Mouse (Mus musculus) gastrocnemius, adult 8-10 months (tissue): ENCODE data around the gene Rps17. TPM values are rescaled to one million over a fixed set of nuclear protein-coding genes. Genes with fewer than 3 reads are reported as not detected.
A peak's percentile ranks its signal among the peaks of the same experiment; 100 is the strongest.

Experiments used
- DNase-seq, 2 experiments: peaks; one replicate each; pipeline ENCODE4 v3.0.0; 2022; ENCODE audit warnings: low spot score in 2 of 2
- total RNA-seq, 4 experiments: library from RNA; stranded (reverse); gene quantifications; 2 replicates each; pipeline ENCODE4 v1.2.4; 2022

Gene Rps17
- total RNA-seq, 4 experiments from 2014 or later = 756 to 885 (median 813) TPM

GRCm38 (mm10) chr7:81331851-81332250 is 13.2 kb downstream of the Rps17 start:
- DNase-seq = no peak

GRCm38 (mm10) chr7:81330767-81331166 is 14.3 kb downstream of the Rps17 start:
- DNase-seq = no peak

DNA sequence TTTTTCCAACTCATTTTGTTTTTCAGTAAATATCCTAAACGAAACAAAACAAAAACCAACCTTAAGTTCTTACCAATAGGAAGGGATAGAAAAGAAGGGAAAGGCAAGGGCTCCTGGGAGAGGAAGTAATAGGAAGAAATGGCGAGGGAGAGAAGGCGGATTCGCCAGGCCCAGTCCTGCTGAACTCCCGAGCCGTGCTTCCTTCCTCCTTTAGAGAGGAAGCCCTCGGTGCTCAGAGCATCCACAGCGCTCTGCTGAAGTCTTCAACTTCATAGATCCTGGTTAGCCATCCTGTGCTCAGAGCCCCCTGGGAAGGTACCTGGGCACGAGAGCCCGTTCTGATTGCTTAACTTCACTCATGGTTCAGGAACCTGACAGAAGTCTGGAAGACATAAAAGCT is 17.4 kb downstream of the Rps17 start:
- DNase-seq = no peak

GRCm38 (mm10) chr7:81326859-81327258 is 18.2 kb downstream of the Rps17 start:
- DNase-seq = no peak

GRCm38 (mm10) chr7:81326043-81326442 is 19.0 kb downstream of the Rps17 start:
- no peak for DNase-seq

- DNase-seq = no peak
Measured at GRCm38 (mm10) chr7:81321776-81322175, 23.3 kb downstream of the Rps17 start.

GRCm38 (mm10) chr7:81319749-81320148 is 25.3 kb downstream of the Rps17 start:
- no peak for DNase-seq

- no peak for DNase-seq
Measured at GRCm38 (mm10) chr7:81315583-81315982, 29.5 kb downstream of the Rps17 start.

DNA sequence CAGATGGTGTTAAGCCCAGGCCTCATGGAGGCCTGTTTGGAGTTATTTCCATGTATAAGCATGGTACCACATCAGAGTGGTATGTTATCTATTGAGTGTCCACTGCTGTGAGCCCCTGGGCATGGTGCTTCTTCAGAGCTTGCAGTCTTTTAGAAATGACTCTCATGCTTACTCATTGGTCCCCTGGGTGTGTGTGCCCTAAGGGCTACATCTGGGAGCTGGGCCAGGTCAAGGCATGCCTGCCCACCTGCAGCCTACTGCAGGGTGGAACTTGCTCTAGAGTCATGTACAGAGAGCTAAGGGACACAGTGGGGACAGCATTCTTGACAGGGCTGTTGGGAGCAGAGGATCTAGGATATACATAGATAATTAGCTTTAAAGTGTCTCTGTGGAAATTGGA is 33.5 kb downstream of the Rps17 start:
- DNase-seq = no peak

- DNase-seq = no peak
Measured at GRCm38 (mm10) chr7:81311130-81311529, 33.9 kb downstream of the Rps17 start.

- DNase-seq = no peak
Measured at GRCm38 (mm10) chr7:81309247-81309646, 35.8 kb downstream of the Rps17 start.

- no peak for DNase-seq
Measured at GRCm38 (mm10) chr7:81307735-81308134, 37.3 kb downstream of the Rps17 start.

DNA sequence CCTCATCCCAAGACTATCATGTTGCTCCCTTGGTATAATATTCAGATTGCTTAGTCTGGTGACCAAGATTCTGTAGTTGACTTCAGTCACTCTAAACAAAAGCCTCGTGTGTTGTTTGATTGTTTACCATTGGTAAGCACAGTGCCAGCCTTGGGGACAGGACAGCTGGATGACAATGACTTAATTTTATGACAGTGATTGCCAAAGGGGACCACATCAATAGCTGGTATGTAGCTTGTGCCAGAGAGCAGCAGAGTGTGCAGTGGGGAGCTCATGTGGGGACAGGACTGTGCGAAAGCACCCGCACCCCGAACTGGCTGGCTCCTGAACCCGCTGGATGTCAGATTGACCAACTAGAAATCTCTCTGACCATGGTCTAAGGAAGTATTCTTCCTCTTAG is 40.4 kb downstream of the Rps17 start:
- no peak for DNase-seq

- DNase-seq = no peak
Measured at GRCm38 (mm10) chr7:81304100-81304499, 41.0 kb downstream of the Rps17 start.

GRCm38 (mm10) chr7:81303682-81304081 is 41.4 kb downstream of the Rps17 start:
- DNase-seq = peak; percentile 28 to 36

DNA sequence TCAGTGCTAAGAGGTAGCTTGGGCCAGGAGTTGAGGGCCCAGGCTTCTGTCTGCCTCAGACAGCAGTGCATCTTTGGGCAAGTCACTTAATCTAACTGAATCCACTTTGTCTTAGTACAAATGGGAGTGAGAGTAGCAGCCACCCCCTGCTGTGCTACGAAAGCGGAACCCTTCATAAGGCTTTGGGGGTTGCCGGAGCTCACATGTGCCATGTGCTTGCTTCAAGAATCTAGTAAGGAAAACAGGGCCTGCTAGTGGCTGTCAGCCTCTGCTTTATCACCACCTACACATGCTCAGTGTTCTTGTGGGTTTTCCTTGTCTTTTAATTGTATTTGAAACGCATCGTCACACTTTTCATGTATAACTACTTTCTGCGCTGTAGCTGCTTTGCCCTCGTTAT is 43.7 kb downstream of the Rps17 start:
- no peak for DNase-seq

- DNase-seq = no peak
Measured at GRCm38 (mm10) chr7:81298206-81298605, 46.8 kb downstream of the Rps17 start.

DNA sequence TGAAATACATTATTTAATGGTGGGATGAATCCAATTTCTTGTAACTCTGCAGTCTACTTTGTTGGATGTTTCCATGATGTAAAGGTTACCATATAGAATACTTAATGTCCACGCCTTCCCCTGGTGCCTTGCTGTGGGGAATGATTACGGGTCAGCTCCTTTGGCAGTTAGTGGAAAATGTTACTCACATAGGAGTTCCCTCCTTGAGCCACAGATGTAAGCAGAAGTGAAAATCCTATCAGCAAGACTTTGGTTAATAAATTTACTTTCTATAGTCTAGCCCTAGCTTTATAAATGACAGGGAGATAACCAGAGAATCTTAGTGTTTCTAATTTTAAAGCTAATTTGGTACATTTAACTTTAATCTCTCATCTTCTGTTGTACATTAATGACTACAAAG is 49.9 kb downstream of the Rps17 start:
- DNase-seq = no peak

Other genes starting within 250 kb of the Rps17 start
- gene Slc28a1, start 230.5 kb downstream of the Rps17 start, total RNA-seq = under 1 TPM; 0.07 to 0.25 (median 0.14) TPM
- gene Pde8a, start 131.7 kb downstream of the Rps17 start, total RNA-seq = 10 to 100 TPM in 2 of 4 experiments, 1 to 10 TPM in 2; 9.0 to 12.5 (median 9.9) TPM
- 10 to 100 TPM; 23.0 to 55.5 (median 36.3) TPM for gene Cpeb1, start 110.2 kb upstream of the Rps17 start, total RNA-seq
- gene Ap3b2, start 148.7 kb upstream of the Rps17 start, total RNA-seq = under 1 TPM in 3 of 4 experiments, not detected in 1; 0.17 to 0.60 (median 0.38) TPM
- gene BC048679, start 153.0 kb upstream of the Rps17 start, total RNA-seq = 10 to 100 TPM in 1 of 4 experiments, 1 to 10 TPM in 3; 2.7 to 10.6 (median 3.2) TPM
- 100 to 1,000 TPM; 291 to 459 (median 401) TPM for gene Fsd2, start 221.7 kb upstream of the Rps17 start, total RNA-seq
- 1 to 10 TPM; 7.6 to 9.6 (median 9.1) TPM for gene Whamm, start 226.0 kb upstream of the Rps17 start, total RNA-seq